Mouse (Mus musculus): ENCODE results near the gene D930048N14Rik.

D930048N14Rik gene

DNA sequence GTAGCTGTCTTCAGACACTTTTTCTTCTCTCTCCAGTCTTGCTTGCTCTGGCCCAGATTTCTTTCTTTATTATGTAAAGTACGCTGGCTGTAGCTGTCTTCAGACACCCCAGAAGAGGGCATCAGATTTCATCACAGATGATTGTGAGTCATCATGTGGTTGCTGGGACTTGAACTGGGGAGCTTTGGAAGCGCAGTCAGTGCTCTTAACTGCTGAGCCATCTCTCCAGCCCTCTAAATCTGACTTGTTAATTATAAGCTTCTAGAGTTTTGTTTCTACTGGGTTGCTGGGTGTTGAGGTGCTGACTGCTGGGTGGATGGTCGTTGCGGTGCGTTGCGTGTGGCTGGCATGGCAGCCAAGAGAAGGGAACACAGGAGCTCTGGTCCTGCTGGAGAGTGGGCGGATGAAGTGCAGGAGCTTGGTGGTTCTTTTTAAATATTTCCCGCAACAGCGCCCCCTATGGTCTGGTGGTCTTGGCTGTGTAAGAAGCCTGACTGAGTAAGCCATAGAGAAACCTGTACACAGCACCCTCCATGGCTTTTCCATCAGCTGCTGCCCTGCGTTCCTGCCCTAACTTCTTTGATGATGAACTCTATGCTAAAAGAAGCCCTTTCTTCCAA lies 52.7 kb downstream of the D930048N14Rik start:
- peak in 1 of 2 experiments; percentile 38 for DNase-seq

- DNase-seq, result no peak
Observed at GRCm38 (mm10) chr11:51706451-51706850, 55.7 kb downstream of the D930048N14Rik start.

DNA sequence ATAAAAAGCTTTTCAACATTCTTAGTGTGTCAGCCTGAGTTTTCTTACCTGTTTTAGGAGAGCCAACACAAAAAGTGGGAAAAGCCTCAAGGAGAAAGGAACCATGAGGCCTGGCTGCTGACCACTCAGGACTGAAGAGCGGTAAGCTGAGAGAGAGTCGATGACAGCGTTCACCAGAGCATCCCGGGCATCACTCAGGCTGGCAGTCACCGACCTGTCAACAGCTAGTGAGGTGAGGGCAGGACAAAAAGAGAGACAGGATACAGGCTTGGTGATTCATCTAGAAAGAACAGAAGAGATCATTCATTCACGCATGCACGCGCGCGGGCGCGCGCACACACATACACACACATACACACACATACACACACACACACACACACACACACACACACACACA lies 56.3 kb downstream of the D930048N14Rik start:
- no peak for DNase-seq
